Mouse (Mus musculus) neural tube, embryonic 14.5 days (tissue): Measurements from ENCODE around the gene Trim14. TPM values are rescaled to one million over a fixed set of nuclear protein-coding genes. Genes with fewer than 3 reads are reported as not detected.
"Not testable (repeated sequence)": the region's sequence is repeated elsewhere in the genome, so short reads cannot be mapped to it uniquely, and the experiment has no call there.

Experiments used
- ATAC-seq: fragments of 200-750 bp; cut with Nextera tagmentation; 2 replicates; pipeline ENCODE4 v1.8.0; 2017; ENCODE audit warnings: low read depth, mild to moderate bottlenecking, moderate TSS enrichment, moderate library complexity
- H3K27ac ChIP-seq: fragments of 300-500 bp; sonication (generic); 2 replicates; pipeline ENCODE4 v1.5.1; 2014; ENCODE audit warnings: low read depth, mild to moderate bottlenecking, control low read depth, low read length, moderate library complexity, mixed read lengths
- H3K27me3 ChIP-seq: fragments of 300-500 bp; sonication (generic); 2 replicates; pipeline ENCODE4 v1.6.1; 2014; ENCODE audit warnings: low read length; ENCODE audit not compliant: control insufficient read depth, insufficient read depth
- H3K36me3 ChIP-seq: fragments of 300-500 bp; sonication (generic); 2 replicates; pipeline ENCODE4 v1.6.1; 2014; ENCODE audit warnings: low read length, mixed read lengths; ENCODE audit not compliant: control insufficient read depth, insufficient read depth
- H3K4me1 ChIP-seq: fragments of 300-500 bp; sonication (generic); 2 replicates; pipeline ENCODE4 v1.6.1; 2014; ENCODE audit warnings: low read length; ENCODE audit not compliant: control insufficient read depth, insufficient read depth
- H3K4me2 ChIP-seq: fragments of 300-500 bp; sonication (generic); 2 replicates; pipeline ENCODE4 v1.6.1; 2014; ENCODE audit warnings: mild to moderate bottlenecking, low read depth, low read length, control low read depth
- H3K4me3 ChIP-seq: fragments of 300-500 bp; sonication (generic); 2 replicates; pipeline ENCODE4 v1.5.1; 2014; ENCODE audit warnings: low read depth, low read length, control low read depth, mixed read lengths
- H3K9ac ChIP-seq: fragments of 300-500 bp; sonication (generic); replicated peaks from 2 replicates; pipeline ENCODE4 v1.6.1; 2014; ENCODE audit warnings: low read depth, mild to moderate bottlenecking, control low read depth, low read length, mixed read lengths
- H3K9me3 ChIP-seq: fragments of 300-500 bp; sonication (generic); 2 replicates; pipeline ENCODE4 v1.6.1; 2016; ENCODE audit warnings: low read length; ENCODE audit not compliant: control insufficient read depth
- WGBS: fragments of 180-500 bp; shearing (Covaris S2); extraction: QIAGEN DNeasy Blood & Tissue Kit; methylation state at CpG from one replicate; pipeline ENCODE4 v1.1.7; 2014; 5-methylcytosine and 5-hydroxymethylcytosine counted together
- polyA plus RNA-seq: library from polyadenylated mRNA; unstranded; fragments of >200 nt; fragmentation: Nextera tagmentation; extraction: Ambion mirVana; gene quantifications from 2 replicates; pipeline ENCODE4 v1.2.1, GENCODE M21; 2014

The Trim14 gene
- polyA plus RNA-seq, 1 experiment from 2014 or later: 1.1 TPM

GRCm38 (mm10) chr4:46575509-46576284 is 39.8 kb upstream of the Trim14 start:
- WGBS: 84% methylated on average over 6 of the region's 10 CpGs

DNA sequence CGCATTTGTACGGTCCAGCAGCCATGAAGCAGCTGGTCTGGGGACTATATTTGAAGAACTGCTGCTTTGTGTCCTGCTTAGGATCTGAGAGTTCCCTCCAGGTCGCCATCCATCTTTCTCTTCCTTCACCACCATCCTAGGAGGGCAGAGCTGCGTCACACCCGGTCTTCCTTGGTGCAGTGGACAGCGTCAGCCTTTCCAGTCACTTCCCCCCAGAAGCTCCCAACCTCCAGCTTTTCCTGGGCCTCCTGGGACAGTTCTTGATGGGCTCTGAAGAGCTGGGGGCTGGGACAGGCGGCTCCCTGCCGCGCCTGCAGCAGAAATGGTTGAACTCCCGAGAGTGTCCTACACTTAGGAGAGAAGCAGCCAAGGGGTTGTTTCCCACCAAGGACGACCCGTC is 38.9 kb upstream of the Trim14 start:
- Histone ChIP-seq H3K4me3 (no peak overlapping the region), H3K9ac (no peak overlapping the region), H3K4me2 (no peak overlapping the region), H3K9me3 (no peaks in the 10 kb centered on the region), H3K4me1 (no peaks in the 10 kb centered on the region), H3K27ac (no peak overlapping the region), H3K27me3 (no peaks in the 10 kb centered on the region), H3K36me3 (no peaks in the 10 kb centered on the region)
- 78% methylated on average over 10 of the region's 12 CpGs for WGBS
- no peak for ATAC-seq

More at GRCm38 (mm10) chr4:46575509-46576284, 39.8 kb upstream of the Trim14 start:
- not testable (repeated sequence) for H3K36me3 ChIP-seq, H3K4me2 ChIP-seq, H3K4me1 ChIP-seq, H3K4me3 ChIP-seq, H3K9me3 ChIP-seq, H3K9ac ChIP-seq, H3K27ac ChIP-seq, H3K27me3 ChIP-seq, ATAC-seq

GRCm38 (mm10) chr4:46574024-46574753 is 38.2 kb upstream of the Trim14 start:
- 64% methylated on average over 9 of the region's 9 CpGs for WGBS
- no peak overlapping the region for H3K4me2 ChIP-seq
- no peak overlapping the region for H3K9ac ChIP-seq
- no peak overlapping the region for H3K4me3 ChIP-seq
- no peaks in the 10 kb centered on the region for H3K4me1 ChIP-seq
- no peaks in the 10 kb centered on the region for H3K9me3 ChIP-seq
- no peak for ATAC-seq
- no peaks in the 10 kb centered on the region for H3K27me3 ChIP-seq
- H3K36me3 ChIP-seq: no peaks in the 10 kb centered on the region
- no peak overlapping the region for H3K27ac ChIP-seq

DNA sequence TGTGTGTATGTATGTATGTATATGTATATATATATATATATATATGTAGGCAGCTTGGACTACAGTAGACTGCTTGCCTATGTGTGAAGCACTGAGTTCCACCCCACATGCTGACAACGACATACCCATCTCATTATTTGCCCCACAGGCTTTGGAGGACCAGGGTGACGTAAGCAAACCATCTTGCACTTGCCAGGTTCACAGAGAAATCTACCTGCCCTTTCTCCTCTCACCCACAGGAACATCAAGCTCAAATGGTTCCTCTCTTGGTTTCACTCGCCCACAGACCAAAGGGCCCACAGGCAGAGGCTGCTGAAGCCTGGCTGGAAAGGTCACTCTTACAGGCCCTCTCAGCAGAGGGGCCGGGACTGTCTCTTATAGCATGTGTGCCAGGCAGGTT is 36.7 kb upstream of the Trim14 start:
- ATAC-seq: no peak
- no peaks in the 10 kb centered on the region for H3K36me3 ChIP-seq
- WGBS: 89% methylated on average over 4 of the region's 4 CpGs
- H3K4me1 ChIP-seq: no peaks in the 10 kb centered on the region
- H3K4me2 ChIP-seq: no peak overlapping the region
- no peaks in the 10 kb centered on the region for H3K27me3 ChIP-seq
- no peak overlapping the region for H3K27ac ChIP-seq
- H3K4me3 ChIP-seq: no peak overlapping the region
- H3K9me3 ChIP-seq: no peaks in the 10 kb centered on the region
- H3K9ac ChIP-seq: no peak overlapping the region

DNA sequence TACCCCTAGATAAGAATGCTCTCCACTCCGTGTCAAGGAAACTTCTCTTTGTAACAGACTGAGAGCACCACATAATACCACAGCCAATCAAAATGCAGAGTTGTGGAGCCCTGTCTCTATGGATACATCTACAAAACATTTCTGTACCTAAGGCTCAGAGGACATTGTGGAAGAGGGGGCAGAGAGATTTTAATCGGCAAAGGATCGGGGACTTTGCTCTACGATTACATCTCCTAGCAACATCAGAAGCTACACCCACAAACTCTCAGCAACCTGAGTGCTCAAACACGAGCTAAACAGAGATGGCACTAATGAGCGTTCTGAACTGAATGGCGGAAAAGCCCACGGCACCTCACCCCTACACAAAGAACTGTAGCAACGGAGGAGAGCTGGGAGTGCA is 35.8 kb upstream of the Trim14 start:
- WGBS: 89% methylated on average over 9 of the region's 9 CpGs
- Histone ChIP-seq H3K4me3 (no peak overlapping the region), H3K27ac (no peak overlapping the region), H3K4me1 (no peaks in the 10 kb centered on the region), H3K9me3 (no peaks in the 10 kb centered on the region), H3K9ac (no peak overlapping the region), H3K4me2 (no peak overlapping the region), H3K27me3 (no peaks in the 10 kb centered on the region), H3K36me3 (no peaks in the 10 kb centered on the region)
- no peak for ATAC-seq

DNA sequence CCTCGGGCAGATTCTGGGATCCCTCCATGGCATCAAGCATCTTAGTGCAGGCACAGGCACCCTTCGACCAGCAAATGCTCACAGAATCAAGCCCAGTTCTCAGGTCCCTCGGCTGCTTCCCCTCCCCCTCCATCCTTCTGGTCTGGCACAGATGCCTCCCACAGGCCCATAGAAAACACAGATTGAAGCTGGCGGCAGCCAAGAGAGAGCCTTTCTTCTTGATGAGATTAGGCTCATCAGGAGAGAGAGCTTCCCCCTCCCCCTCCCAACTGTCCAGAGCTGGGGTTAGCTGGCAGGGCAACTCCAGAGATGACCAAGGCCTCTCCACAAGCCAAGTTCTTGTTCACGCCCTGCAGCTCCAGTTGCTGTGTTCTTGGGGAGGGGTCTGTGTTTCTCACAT is 33.7 kb upstream of the Trim14 start:
- Histone ChIP-seq H3K4me1 (no peaks in the 10 kb centered on the region), H3K9me3 (no peaks in the 10 kb centered on the region), H3K27me3 (no peaks in the 10 kb centered on the region), H3K4me3 (no peak overlapping the region), H3K36me3 (no peaks in the 10 kb centered on the region), H3K27ac (no peak overlapping the region), H3K9ac (no peak overlapping the region), H3K4me2 (no peak overlapping the region)
- no peak for ATAC-seq
- 40% methylated on average over 5 of the region's 5 CpGs for WGBS

GRCm38 (mm10) chr4:46568169-46568568 is 32.2 kb upstream of the Trim14 start:
- 97% methylated on average over 8 of the region's 8 CpGs for WGBS

GRCm38 (mm10) chr4:46566931-46567671 is 31.2 kb upstream of the Trim14 start:
- H3K9me3 ChIP-seq: no peaks in the 10 kb centered on the region
- no peak overlapping the region for H3K4me2 ChIP-seq
- no peak overlapping the region for H3K9ac ChIP-seq
- no peaks in the 10 kb centered on the region for H3K36me3 ChIP-seq
- H3K27me3 ChIP-seq: no peaks in the 10 kb centered on the region
- no peak for ATAC-seq
- no peak overlapping the region for H3K27ac ChIP-seq
- no peak overlapping the region for H3K4me3 ChIP-seq
- 75% methylated on average over 8 of the region's 8 CpGs for WGBS
- no peaks in the 10 kb centered on the region for H3K4me1 ChIP-seq

More at GRCm38 (mm10) chr4:46568169-46568568, 32.2 kb upstream of the Trim14 start:
- Histone ChIP-seq H3K9ac (no peak overlapping the region), H3K27ac (no peak overlapping the region), H3K4me2 (no peak overlapping the region), H3K4me3 (no peak overlapping the region), H3K27me3 (no peaks in the 10 kb centered on the region), H3K36me3 (no peaks in the 10 kb centered on the region), H3K9me3 (no peaks in the 10 kb centered on the region), H3K4me1 (no peaks in the 10 kb centered on the region)
- ATAC-seq: no peak
